Mouse (Mus musculus) layer of hippocampus, postnatal 25 days (tissue): ENCODE data around the gene Kcnc3. TPM values are rescaled to one million over a fixed set of nuclear protein-coding genes. Genes with fewer than 3 reads are reported as not detected.

ENCODE experiments used
- DNase-seq, 2 experiments: peaks; one replicate each; pipeline ENCODE4 v3.0.0; 2022; ENCODE audit warnings: mixed read lengths in 2 of 2, low spot score in 1 of 2; ENCODE audit errors: extremely low spot score in 1 of 2
- total RNA-seq, 2 experiments: library from RNA; stranded (reverse); gene quantifications; 2 replicates each; pipeline ENCODE4 v1.2.3; 2021

The Kcnc3 gene
- total RNA-seq, 2 experiments from 2014 or later, result 167 to 190 TPM

- no peak for DNase-seq
Measured at GRCm38 (mm10) chr7:44624828-44625227, 34.4 kb downstream of the Kcnc3 start.

GRCm38 (mm10) chr7:44625241-44626067, 35.0 kb downstream of the Kcnc3 start:
- no peak for DNase-seq

- no peak for DNase-seq
Measured at GRCm38 (mm10) chr7:44626068-44626385, 35.6 kb downstream of the Kcnc3 start.

- DNase-seq, result no peak
Measured at GRCm38 (mm10) chr7:44626966-44627365, 36.5 kb downstream of the Kcnc3 start.

GRCm38 (mm10) chr7:44628402-44629034, 38.1 kb downstream of the Kcnc3 start:
- DNase-seq, result no peak

- DNase-seq, result no peak
Measured at GRCm38 (mm10) chr7:44630437-44630836, 40.0 kb downstream of the Kcnc3 start.

GRCm38 (mm10) chr7:44632676-44633075, 42.2 kb downstream of the Kcnc3 start:
- DNase-seq, result no peak

- no peak for DNase-seq
Measured at GRCm38 (mm10) chr7:44633407-44633806, 42.9 kb downstream of the Kcnc3 start.

GRCm38 (mm10) chr7:44636684-44637083, 46.2 kb downstream of the Kcnc3 start:
- no peak for DNase-seq

GRCm38 (mm10) chr7:44638663-44639062, 48.2 kb downstream of the Kcnc3 start:
- no peak for DNase-seq

GRCm38 (mm10) chr7:44640843-44641605, 50.6 kb downstream of the Kcnc3 start:
- peak in 1 of 2 experiments; percentile 30 for DNase-seq

- peak in 1 of 2 experiments; percentile 75 for DNase-seq
Measured at GRCm38 (mm10) chr7:44641887-44642286, 51.4 kb downstream of the Kcnc3 start.

- no peak for DNase-seq
Measured at GRCm38 (mm10) chr7:44645256-44645655, 54.8 kb downstream of the Kcnc3 start.

- DNase-seq, result peak in 1 of 2 experiments; percentile 24
Measured at GRCm38 (mm10) chr7:44645951-44646350, 55.5 kb downstream of the Kcnc3 start.

GRCm38 (mm10) chr7:44647042-44647724, 56.7 kb downstream of the Kcnc3 start:
- DNase-seq, result peak; percentile 67 to 90

GRCm38 (mm10) chr7:44647729-44648128, 57.3 kb downstream of the Kcnc3 start:
- no peak for DNase-seq

GRCm38 (mm10) chr7:44649094-44649610, 58.7 kb downstream of the Kcnc3 start:
- no peak for DNase-seq

GRCm38 (mm10) chr7:44649990-44650389, 59.5 kb downstream of the Kcnc3 start:
- peak; percentile 55 to 80 for DNase-seq

GRCm38 (mm10) chr7:44651416-44651815, 61.0 kb downstream of the Kcnc3 start:
- DNase-seq, result no peak

- DNase-seq, result no peak
Measured at GRCm38 (mm10) chr7:44653773-44654172, 63.3 kb downstream of the Kcnc3 start.
